Mouse (Mus musculus): ENCODE results near the gene Fam13a.

GRCm38 (mm10) chr6:58964565-58964964, 59.8 kb downstream of the Fam13a start:
- TF ChIP-seq EP300 (optimal IDR thresholded peaks at IDR 0.05), result no peak
- TF ChIP-seq CTCF (IDR thresholded peaks at IDR 0.05; ENCODE audit: low read depth), result no peak

Data from stomach, postnatal 0 days (tissue).